Mouse (Mus musculus) forebrain, embryonic 14.5 days (tissue): Measurements from ENCODE around the gene Olfr288. TPM values are rescaled to one million over a fixed set of nuclear protein-coding genes. Genes with fewer than 3 reads are reported as not detected.

ENCODE experiments used
- ATAC-seq: fragments of 200-750 bp; cut with Nextera tagmentation; 2 replicates; pipeline ENCODE4 v1.8.0; 2017; ENCODE audit warnings: mild to moderate bottlenecking, moderate library complexity
- DNase-seq: peaks from one replicate; pipeline ENCODE4 v3.0.0-alpha.2; 2015; ENCODE audit warnings: low spot score
- H3K27ac ChIP-seq: fragments of 300-500 bp; sonication (generic); 2 replicates; pipeline ENCODE4 v1.5.1; 2014; ENCODE audit warnings: low read depth, mild to moderate bottlenecking, control low read depth, low read length, moderate library complexity
- H3K27me3 ChIP-seq: fragments of 300-500 bp; sonication (generic); replicated peaks from 2 replicates; pipeline ENCODE4 v1.6.1; 2014; ENCODE audit warnings: low read length, control low read depth, mixed read lengths; ENCODE audit not compliant: control insufficient read depth, insufficient read depth
- H3K36me3 ChIP-seq: fragments of 300-500 bp; sonication (generic); 2 replicates; pipeline ENCODE4 v1.6.1; 2014; ENCODE audit warnings: low read length, control low read depth; ENCODE audit not compliant: control insufficient read depth, insufficient read depth
- H3K4me1 ChIP-seq: fragments of 300-500 bp; sonication (generic); 2 replicates; pipeline ENCODE4 v1.6.1; 2014; ENCODE audit warnings: antibody characterized with exemption, low read length, control low read depth; ENCODE audit not compliant: control insufficient read depth, insufficient read depth
- H3K4me2 ChIP-seq: fragments of 300-500 bp; sonication (generic); 2 replicates; pipeline ENCODE4 v1.6.1; 2014; ENCODE audit warnings: mild to moderate bottlenecking, control low read depth, low read length
- H3K4me3 ChIP-seq: fragments of 300-500 bp; sonication (generic); 2 replicates; pipeline ENCODE4 v1.5.1; 2014; ENCODE audit warnings: low read depth, low read length, control low read depth
- H3K9ac ChIP-seq: fragments of 300-500 bp; sonication (generic); 2 replicates; pipeline ENCODE4 v1.6.1; 2014; ENCODE audit warnings: mild to moderate bottlenecking, low read length, control low read depth, moderate library complexity
- H3K9me3 ChIP-seq: fragments of 300-500 bp; sonication (generic); replicated peaks from 2 replicates; pipeline ENCODE4 v1.6.1; 2016; ENCODE audit warnings: low read length, control low read depth, mixed read lengths; ENCODE audit not compliant: control insufficient read depth
- WGBS: fragments of 180-500 bp; shearing (Covaris S2); extraction: QIAGEN DNeasy Blood & Tissue Kit; methylation state at CpG from one replicate; pipeline ENCODE4 v1.1.7; 2014; 5-methylcytosine and 5-hydroxymethylcytosine counted together
- polyA plus RNA-seq: library from polyadenylated mRNA; unstranded; fragments of >200 nt; fragmentation: Nextera tagmentation; extraction: Ambion mirVana; gene quantifications from 2 replicates; pipeline ENCODE4 v1.2.1, GENCODE M21; 2014

Gene Olfr288
- polyA plus RNA-seq, 1 experiment from 2014 or later, result not detected

DNA sequence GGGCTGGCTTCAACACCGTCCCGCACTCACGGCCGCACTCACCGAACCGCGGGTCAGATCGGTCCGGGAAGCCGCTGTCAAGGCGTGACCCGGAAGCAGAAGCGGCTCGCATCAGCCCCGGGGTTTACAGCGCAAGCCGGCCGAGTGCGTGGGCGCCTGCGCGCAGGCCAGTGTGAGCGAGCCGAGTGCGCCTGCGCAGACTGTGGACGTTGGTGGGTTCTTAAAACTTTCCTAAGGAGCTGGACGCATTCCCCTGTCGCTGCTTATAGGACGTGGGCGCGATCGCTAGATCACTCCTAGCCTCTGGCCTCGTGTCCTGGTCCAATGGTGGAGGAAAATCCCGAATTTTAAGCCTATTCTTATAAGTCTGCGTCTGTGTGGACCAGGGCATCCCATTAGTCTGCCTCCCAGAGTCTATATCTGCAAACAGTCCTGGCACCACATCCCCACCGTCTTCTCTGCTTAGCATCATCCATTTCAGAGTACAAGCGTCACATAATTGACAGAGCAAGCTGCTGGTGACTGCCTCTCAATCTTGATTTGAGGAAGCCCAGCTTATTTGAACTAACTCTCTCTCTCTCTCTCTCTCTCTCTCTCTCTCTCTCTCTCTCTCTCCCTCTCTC, 49.7 kb downstream of the Olfr288 start:
- under 1% methylated on average over 38 of the region's 38 CpGs for WGBS
- H3K4me3 ChIP-seq, result peak overlapping the region; percentile 97
- peak; percentile 96 for DNase-seq
- peaks cover 8% of the 10 kb centered on the region; the same call in 1 of the 2 replicates for H3K4me1 ChIP-seq
- peak overlapping the region; percentile 58; the same call in 1 of the 2 replicates for H3K27ac ChIP-seq
- peaks cover 19% of the 10 kb centered on the region for H3K36me3 ChIP-seq
- H3K27me3 ChIP-seq, result no peaks in the 10 kb centered on the region
- peak; percentile 98 for ATAC-seq
- H3K9me3 ChIP-seq, result no peaks in the 10 kb centered on the region
- peak overlapping the region; percentile 96 for H3K4me2 ChIP-seq
- H3K9ac ChIP-seq, result peak overlapping the region; percentile 95

DNA sequence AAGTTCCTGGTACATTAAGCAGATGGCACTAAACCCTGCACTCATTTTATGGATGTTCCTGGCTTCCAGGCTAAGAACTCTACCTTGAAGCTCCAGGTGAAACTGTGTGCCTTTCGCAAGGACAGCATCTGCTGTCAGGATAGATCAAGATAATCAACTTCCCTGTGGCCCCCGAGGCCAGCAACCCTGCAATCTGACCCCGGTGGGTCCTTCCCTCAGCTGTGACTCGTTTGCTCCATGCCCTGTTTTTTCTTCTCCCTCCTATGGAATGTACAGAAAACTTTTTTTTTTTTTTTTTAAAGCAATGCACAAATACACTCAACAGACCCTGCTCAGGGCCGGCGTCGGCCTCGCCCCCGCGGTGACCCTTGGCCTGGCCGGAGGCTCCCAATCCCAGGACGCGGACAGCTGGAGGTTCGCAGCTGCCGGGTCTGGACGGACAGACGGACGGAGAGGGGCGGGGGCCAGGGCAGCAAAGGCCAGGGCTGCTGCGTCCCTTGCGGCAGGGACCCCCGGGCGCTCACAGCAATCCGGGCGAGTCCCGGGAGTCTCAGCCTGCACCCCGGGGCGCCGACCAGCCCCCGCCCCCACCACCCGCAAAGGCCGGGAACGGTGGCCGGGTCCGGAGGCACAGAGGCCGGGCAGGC, 50.4 kb downstream of the Olfr288 start:
- no peak for DNase-seq
- under 1% methylated on average over 34 of the region's 36 CpGs for WGBS
- ATAC-seq, result no peak; the same call in none of the 2 replicates

GRCm38 (mm10) chr15:98142515-98142914, 52.8 kb downstream of the Olfr288 start:
- H3K27me3 ChIP-seq, result no peaks in the 10 kb centered on the region
- DNase-seq, result no peak
- H3K4me3 ChIP-seq, result no peak overlapping the region
- peaks cover 44% of the 10 kb centered on the region for H3K36me3 ChIP-seq
- WGBS, result 81% methylated on average over 9 of the region's 10 CpGs
- H3K27ac ChIP-seq, result no peak overlapping the region
- no peaks in the 10 kb centered on the region for H3K9me3 ChIP-seq
- H3K4me2 ChIP-seq, result no peak overlapping the region
- peaks cover 8% of the 10 kb centered on the region; the same call in 1 of the 2 replicates for H3K4me1 ChIP-seq
- no peak overlapping the region for H3K9ac ChIP-seq
- no peak for ATAC-seq

More for the DNA sequence above, 50.4 kb downstream of the Olfr288 start:
- peaks cover 24% of the 10 kb centered on the region for H3K36me3 ChIP-seq
- H3K9me3 ChIP-seq, result no peaks in the 10 kb centered on the region
- H3K27ac ChIP-seq, result peak overlapping the region; percentile 58; the same call in 1 of the 2 replicates
- no peaks in the 10 kb centered on the region for H3K27me3 ChIP-seq
- peak overlapping the region; percentile 95 for H3K9ac ChIP-seq
- H3K4me3 ChIP-seq, result peak overlapping the region; percentile 97
- H3K4me1 ChIP-seq, result peaks cover 8% of the 10 kb centered on the region; the same call in 1 of the 2 replicates
- H3K4me2 ChIP-seq, result peak overlapping the region; percentile 96

DNA sequence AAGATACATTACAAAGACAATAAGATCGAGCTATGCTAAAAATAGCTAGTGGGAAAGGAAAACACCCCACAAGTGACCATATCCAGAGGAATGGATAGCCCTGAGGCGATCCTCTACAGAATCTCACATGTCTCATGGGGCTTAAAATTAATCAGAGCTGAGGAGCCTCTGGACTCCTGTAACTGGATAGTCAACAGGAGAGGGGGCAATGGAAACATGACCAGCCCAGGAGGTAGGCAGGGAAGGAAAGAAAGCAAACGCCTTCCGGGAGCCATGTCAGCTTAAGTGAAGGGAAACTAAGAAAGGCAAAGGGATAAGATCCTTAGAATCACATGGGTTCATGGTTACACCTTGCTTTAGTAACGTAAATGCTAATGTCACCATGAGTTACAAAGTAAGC, 54.5 kb downstream of the Olfr288 start:
- ATAC-seq (no peak), DNase-seq (no peak)
- no peak overlapping the region for H3K27ac ChIP-seq
- H3K9ac ChIP-seq, result no peak overlapping the region
- no peak overlapping the region for H3K4me3 ChIP-seq
- H3K27me3 ChIP-seq, result no peaks in the 10 kb centered on the region
- peaks cover 61% of the 10 kb centered on the region for H3K36me3 ChIP-seq
- peaks cover 8% of the 10 kb centered on the region; the same call in 1 of the 2 replicates for H3K4me1 ChIP-seq
- H3K4me2 ChIP-seq, result no peak overlapping the region
- 94% methylated on average over 5 of the region's 5 CpGs for WGBS
- H3K9me3 ChIP-seq, result no peaks in the 10 kb centered on the region

GRCm38 (mm10) chr15:98139763-98140162, 55.6 kb downstream of the Olfr288 start:
- no peak for DNase-seq
- H3K36me3 ChIP-seq, result peaks cover 71% of the 10 kb centered on the region
- no peak overlapping the region for H3K27ac ChIP-seq
- no peak for ATAC-seq
- WGBS, result 82% methylated on average over 7 of the region's 7 CpGs
- H3K4me3 ChIP-seq, result no peak overlapping the region
- no peaks in the 10 kb centered on the region for H3K9me3 ChIP-seq
- H3K4me2 ChIP-seq, result no peak overlapping the region
- no peak overlapping the region for H3K9ac ChIP-seq
- peaks cover 5% of the 10 kb centered on the region; the same call in 1 of the 2 replicates for H3K4me1 ChIP-seq
- H3K27me3 ChIP-seq, result no peaks in the 10 kb centered on the region

GRCm38 (mm10) chr15:98136871-98137270, 58.5 kb downstream of the Olfr288 start:
- Histone ChIP-seq H3K36me3 (peaks cover 91% of the 10 kb centered on the region), H3K4me2 (no peak overlapping the region), H3K9ac (no peak overlapping the region), H3K27me3 (no peaks in the 10 kb centered on the region), H3K27ac (no peak overlapping the region), H3K4me3 (no peak overlapping the region), H3K9me3 (no peaks in the 10 kb centered on the region), H3K4me1 (no peaks in the 10 kb centered on the region)
- WGBS, result 93% methylated on average over 9 of the region's 9 CpGs
- DNase-seq (no peak), ATAC-seq (no peak)

Other genes with a start within 250 kb of the Olfr288 start
- 71.7 and 75.2 TPM in 2 replicates for gene Tmem106c, start 231.3 kb downstream of the Olfr288 start, polyA plus RNA-seq
- gene Col2a1, start 190.8 kb downstream of the Olfr288 start, polyA plus RNA-seq, result 19.4 and 23.9 TPM in 2 replicates
- gene Pfkm, start 103.0 kb downstream of the Olfr288 start, polyA plus RNA-seq, result 65.0 and 73.6 TPM in 2 replicates
- gene Senp1, start 101.8 kb downstream of the Olfr288 start, polyA plus RNA-seq, result 21.7 and 24.8 TPM in 2 replicates
- 60.5 and 62.2 TPM in 2 replicates for gene Asb8, start 29.9 kb downstream of the Olfr288 start, polyA plus RNA-seq
- 42.6 and 52.2 TPM in 2 replicates for gene Ccdc184, start 28.4 kb downstream of the Olfr288 start, polyA plus RNA-seq
- not detected in 2 replicates for gene Gm44579, start 25.4 kb upstream of the Olfr288 start, polyA plus RNA-seq
- not detected in 2 replicates for gene Olfr287, start 25.5 kb upstream of the Olfr288 start, polyA plus RNA-seq
- gene Olfr286, start 38.9 kb upstream of the Olfr288 start, polyA plus RNA-seq, result not detected in 2 replicates
- gene H1fnt, start 61.8 kb upstream of the Olfr288 start, polyA plus RNA-seq, result not detected in 2 replicates
- gene Zfp641, start 100.6 kb upstream of the Olfr288 start, polyA plus RNA-seq, result 2.8 and 3.7 TPM in 2 replicates
- not detected in 2 replicates for gene Olfr285, start 121.8 kb upstream of the Olfr288 start, polyA plus RNA-seq
- gene Olfr284, start 145.4 kb upstream of the Olfr288 start, polyA plus RNA-seq, result not detected in 2 replicates
- gene Olfr283, start 185.4 kb upstream of the Olfr288 start, polyA plus RNA-seq, result not detected in 2 replicates
- not detected in 2 replicates for gene Olfr282, start 235.7 kb upstream of the Olfr288 start, polyA plus RNA-seq